Mouse (Mus musculus): ENCODE measurements at regions not wholly inside any gene's neighbourhood (a gene's known extent, or its start where the extent isn't known, plus 50 kb on each side); places are given as distances from the start of the nearest gene placed in this dataset.

DNA sequence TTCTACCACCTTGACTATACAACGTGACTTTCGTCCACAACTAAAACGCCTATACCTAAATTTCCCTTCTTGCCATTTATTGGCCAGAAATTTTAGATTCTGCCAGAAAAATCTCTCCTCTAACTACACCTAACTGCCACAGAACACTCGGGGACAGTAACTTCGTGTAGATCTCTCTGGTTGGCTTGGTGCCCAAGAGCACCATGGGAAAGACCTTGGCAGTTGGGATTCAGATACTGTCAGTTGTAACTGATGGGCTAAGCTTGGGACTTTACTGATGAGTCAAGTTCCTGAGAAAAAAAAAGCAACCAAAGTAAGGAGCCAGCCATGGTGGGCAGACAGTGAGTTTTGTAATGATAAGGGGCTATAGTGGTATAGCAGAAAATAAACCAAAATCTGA, 176.2 kb downstream of the Sox2 start:
- TF ChIP-seq CTCF (IDR thresholded peaks at IDR 0.05; ENCODE audit: extremely low read depth, insufficient read length, insufficient replicate concordance, low read depth, low read length) (no peak), POLR2A (IDR thresholded peaks at IDR 0.05; ENCODE audit: low read depth, low read length) (no peak)

All from small intestine, adult 2 months (tissue).